Mouse (Mus musculus) neural tube, embryonic 10.5 days (tissue): ENCODE measurements around the gene Rfx8.

Experiments
- DNase-seq: peaks from one replicate; pipeline ENCODE4 v3.0.0-alpha.2; 2017; ENCODE audit warnings: low spot score; ENCODE audit errors: extremely low spot score

The Rfx8 gene

GRCm38 (mm10) chr1:39649691-39650434, 70.9 kb downstream of the Rfx8 start:
- DNase-seq = no peak

DNA sequence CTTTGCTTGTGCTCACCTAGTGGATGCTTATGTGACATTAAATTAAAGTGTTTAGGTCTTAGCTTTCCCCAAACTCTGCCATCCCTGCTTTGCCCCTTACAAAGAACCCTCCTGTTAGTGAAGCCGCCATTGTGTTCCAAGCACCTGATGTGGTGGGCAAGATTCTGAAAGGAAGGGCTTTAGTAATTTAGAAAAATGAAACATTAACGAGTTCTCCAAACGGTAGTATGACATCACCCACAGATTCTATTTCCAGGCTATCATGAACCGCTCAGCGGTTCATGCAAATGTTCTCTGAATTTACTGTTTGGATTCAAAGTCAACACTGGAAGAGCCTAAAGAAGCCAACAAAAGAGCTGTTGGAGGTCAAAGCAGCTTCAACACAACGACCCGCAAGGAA, 72.2 kb downstream of the Rfx8 start:
- DNase-seq = no peak

DNA sequence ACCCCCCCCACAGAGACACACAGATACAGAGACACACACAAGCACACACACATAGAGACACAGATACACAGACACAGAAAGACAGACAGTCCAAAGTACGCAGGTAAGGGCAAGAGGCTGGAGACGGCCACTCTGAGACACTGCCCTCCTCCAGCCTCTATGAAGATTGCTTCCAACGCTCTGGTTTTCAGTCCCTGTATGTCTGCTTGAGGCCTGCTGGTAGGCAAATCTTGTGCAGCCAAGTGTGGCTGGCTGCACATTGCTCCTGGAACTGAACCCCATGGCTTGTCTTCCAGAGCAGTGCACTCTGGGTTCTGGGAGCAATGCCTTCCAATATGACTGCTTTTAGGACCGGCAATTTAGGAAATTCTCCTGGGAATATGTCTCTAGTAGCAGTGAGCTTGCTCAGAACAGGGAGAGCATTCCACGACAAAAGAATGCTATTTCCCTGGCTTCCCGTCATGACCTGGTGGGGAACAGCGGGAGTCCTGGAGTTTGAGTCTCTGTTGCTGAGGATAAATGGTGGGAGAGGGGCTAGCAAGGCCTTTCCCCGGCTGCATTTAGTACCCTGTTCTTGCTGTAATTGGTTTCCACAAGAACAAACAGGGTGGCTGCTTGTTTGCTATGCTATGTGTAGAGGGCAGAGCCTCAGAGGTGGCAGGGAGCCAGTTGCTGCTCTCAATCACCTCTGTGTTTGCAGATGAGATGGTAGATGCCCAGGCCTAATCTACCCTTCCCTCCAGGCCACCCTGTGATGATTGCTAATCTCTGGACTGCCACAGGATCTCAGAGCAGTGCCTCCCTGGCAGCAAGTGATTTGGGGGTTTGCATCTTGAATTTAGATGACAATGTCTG, 74.7 kb downstream of the Rfx8 start:
- DNase-seq = no peak

DNA sequence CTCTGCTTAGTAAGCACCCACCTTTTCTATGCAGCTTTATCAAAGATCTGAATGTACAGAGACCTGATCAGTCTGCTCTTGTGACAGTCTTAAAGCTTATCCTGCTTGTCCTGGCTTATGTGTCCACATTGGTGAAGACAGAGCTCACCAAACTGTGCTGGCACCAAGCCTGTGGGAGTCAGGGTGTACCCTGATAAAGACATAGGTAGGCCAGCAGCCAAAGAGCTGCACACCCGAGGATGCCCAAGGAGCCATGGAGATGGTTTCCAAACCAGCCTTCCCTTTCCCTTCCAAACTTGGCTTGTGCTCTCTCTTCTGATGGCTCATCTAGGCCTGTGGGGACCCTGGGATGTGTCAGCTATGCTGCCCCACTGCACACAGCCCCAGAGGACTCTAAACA, 76.5 kb downstream of the Rfx8 start:
- DNase-seq = no peak

DNA sequence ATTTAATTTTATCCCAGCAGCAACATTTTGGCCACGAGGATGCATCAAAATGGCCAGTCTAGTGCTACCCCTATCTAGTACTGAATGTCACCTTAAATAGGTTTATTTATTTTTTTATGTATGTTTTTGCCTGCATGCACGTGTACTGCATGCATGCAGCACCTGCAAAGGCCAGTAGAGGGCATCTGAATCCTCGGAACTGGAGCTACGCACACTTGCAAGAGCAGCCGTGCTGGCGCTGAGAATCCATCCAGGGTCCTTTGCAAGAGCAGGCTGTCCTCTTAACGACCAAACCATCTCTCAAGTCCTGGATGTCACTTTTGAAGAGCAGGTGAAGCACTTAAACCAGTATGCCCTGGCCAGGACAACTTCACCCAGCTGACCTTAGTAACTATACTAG, 79.1 kb downstream of the Rfx8 start:
- DNase-seq = no peak

- no peak for DNase-seq
Observed at GRCm38 (mm10) chr1:39637139-39637538, 83.7 kb downstream of the Rfx8 start.

DNA sequence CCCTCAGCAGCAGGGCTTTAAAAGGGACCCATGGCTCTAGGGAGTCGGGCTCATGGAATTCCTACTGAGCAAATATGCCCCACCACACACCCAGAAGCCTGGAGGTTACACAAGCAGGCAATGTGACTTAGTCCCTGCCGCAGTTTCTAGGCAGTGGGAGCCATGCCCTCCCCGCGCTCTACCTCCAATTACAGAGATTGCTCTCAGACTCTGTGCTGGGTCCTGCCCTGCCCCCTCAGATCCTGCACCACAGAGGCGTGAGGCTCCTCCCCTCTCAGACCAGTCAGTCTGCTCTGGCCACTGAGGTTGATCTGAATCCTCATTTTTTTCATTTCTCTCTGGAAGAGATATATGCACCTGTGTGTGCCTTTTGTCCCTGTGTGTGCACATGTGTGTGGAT, 84.1 kb downstream of the Rfx8 start:
- no peak for DNase-seq

DNA sequence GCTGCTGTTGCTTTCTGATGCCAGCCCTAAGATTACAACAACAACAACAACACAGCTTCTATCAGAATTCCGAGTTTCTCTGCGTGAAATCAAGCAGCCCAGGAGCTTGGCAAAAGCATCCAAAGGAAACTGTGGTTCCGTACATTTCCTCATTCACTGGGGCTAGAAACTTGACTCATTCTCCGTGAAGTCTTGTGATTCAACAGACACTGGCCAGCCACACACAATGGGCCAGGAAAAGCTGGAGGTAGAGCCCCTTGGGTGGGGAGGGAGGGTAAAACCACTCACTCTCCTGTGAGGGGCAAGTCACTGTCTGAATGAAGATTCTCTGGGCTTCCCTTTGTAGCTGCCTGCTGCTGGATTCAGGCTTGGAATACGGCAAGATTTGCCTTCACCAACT, 84.6 kb downstream of the Rfx8 start:
- DNase-seq = no peak

DNA sequence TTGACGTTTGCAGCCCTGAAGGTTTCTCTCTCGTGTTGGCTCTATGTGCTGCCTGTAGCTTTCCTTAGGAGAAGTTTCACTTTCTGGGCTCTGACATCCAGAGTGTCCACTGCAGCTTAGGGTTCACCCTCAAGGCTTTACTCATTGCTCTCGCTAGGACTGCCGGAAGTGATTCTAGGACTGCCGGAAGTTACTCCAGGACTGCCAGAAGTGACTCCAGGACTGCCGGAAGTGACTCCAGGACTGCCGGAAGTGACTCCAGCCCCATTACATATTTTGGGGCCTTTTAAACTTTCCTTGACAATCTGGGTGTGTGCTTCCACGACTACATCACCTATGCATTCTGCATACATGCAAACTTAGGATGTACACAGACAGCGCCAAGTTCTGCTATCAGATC, 92.2 kb downstream of the Rfx8 start:
- no peak for DNase-seq

GRCm38 (mm10) chr1:39625491-39625890, 95.3 kb downstream of the Rfx8 start:
- no peak for DNase-seq

GRCm38 (mm10) chr1:39623729-39624128, 97.1 kb downstream of the Rfx8 start:
- no peak for DNase-seq

GRCm38 (mm10) chr1:39623106-39623505, 97.7 kb downstream of the Rfx8 start:
- no peak for DNase-seq

- DNase-seq = no peak
Observed at GRCm38 (mm10) chr1:39618524-39618923, 102.3 kb downstream of the Rfx8 start.

GRCm38 (mm10) chr1:39615526-39615925, 105.3 kb downstream of the Rfx8 start:
- DNase-seq = no peak
